ENCODE assay signal across 11 mouse cellular contexts in genomic region chr10:8955499-8956211, GRCm38 (mm10).
DNase-seq lines count a peak whose midpoint lies in the region; ATAC-seq and TF ChIP-seq lines count a peak whose summit lies in the region.
"Had no signal": no experiment of that assay in that cellular context is flagged by ENCODE, and none has a peak within 500 bp of the region (broad histone marks: within the 10 kb centered on the region; RNA-seq: fewer than 3 reads in every experiment).

No protein-coding gene starts in this region.

- ATAC-seq in hindbrain, embryonic 15.5 days (ENCODE audit: low FRiP score, low read depth) = peak; percentile 43; the same call in 1 of the 2 replicates

- no peaks in the 10 kb centered on the region for H3K9me3 ChIP-seq in hindbrain, embryonic 15.5 days

- H3K27ac ChIP-seq in gastrocnemius, adult 2 months = no peak overlapping the region
- H3K27ac ChIP-seq in hindbrain, embryonic 15.5 days (replicated peaks) = peak overlapping the region; percentile 40; the same call in 1 of the 2 replicates
- H3K27ac ChIP-seq: macrophage had no signal

- H3K9ac ChIP-seq in hindbrain, embryonic 15.5 days = no peak overlapping the region

- H3K4me3 ChIP-seq in gastrocnemius, adult 2 months = no peak overlapping the region
- H3K4me3 ChIP-seq in hindbrain, embryonic 15.5 days = no peak overlapping the region

- no peaks in the 10 kb centered on the region for H3K27me3 ChIP-seq in hindbrain, embryonic 15.5 days

- H3K4me1 ChIP-seq in hindbrain, embryonic 15.5 days (replicated peaks) = peaks cover 11% of the 10 kb centered on the region

- intact Hi-C loops in gastrocnemius, postnatal 14 days (cut with DNase I; ENCODE audit: low total_unique reads) = no loop called here
- intact Hi-C loops in gastrocnemius, adult 2 months (cut with DNase I) = no loop called here

- DNase-seq in gastrocnemius, postnatal 14 days = peak; percentile 18
- DNase-seq in gastrocnemius, adult 2 months = no peak
- peak; percentile 14 for DNase-seq in thymus, postnatal 0 days (ENCODE audit: low spot score)
- DNase-seq in thymus, postnatal 10 days (ENCODE audit: low spot score in 2 of 2) = no peak
- no peak for DNase-seq in c-Kit-positive CD71-positive TER-119-positive erythroid progenitor cells, embryonic 14.5 days (ENCODE audit: low spot score)
- no peak for DNase-seq in layer of hippocampus, adult 9-10 months (ENCODE audit: low spot score)
- DNase-seq in right cerebral cortex, adult 18-20 months = no peak
- DNase-seq: adrenal gland, adult 2 months; kidney, postnatal 36 days had no signal

- H3K36me3 ChIP-seq in hindbrain, embryonic 15.5 days = no peaks in the 10 kb centered on the region

- 39% methylated on average over 6 of the region's 6 CpGs for WGBS in hindbrain, embryonic 15.5 days

- no peak overlapping the region for H3K4me2 ChIP-seq in hindbrain, embryonic 15.5 days

- TF ChIP-seq CTCF in gastrocnemius, adult 2 months (IDR thresholded peaks at IDR 0.05) = no peak

Comparison
In these comparisons a context has a peak if more than half of its experiments do, and no peak if none do; other contexts are left out.
1. DNase-seq: peak in gastrocnemius, postnatal 14 days (single experiment) and thymus, postnatal 0 days (single experiment); none in gastrocnemius, adult 2 months (single experiment), thymus, postnatal 10 days (0 of 2), c-Kit-positive CD71-positive TER-119-positive erythroid progenitor cells, embryonic 14.5 days (single experiment), layer of hippocampus, adult 9-10 months (single experiment) and right cerebral cortex, adult 18-20 months (single experiment).